Mouse (Mus musculus): ENCODE measurements around the gene Adcy2. TPM values are rescaled to one million over a fixed set of nuclear protein-coding genes. Genes with fewer than 3 reads are reported as not detected.

The Adcy2 gene
- total and polyA plus RNA-seq, 3 experiments: not detected

DNA sequence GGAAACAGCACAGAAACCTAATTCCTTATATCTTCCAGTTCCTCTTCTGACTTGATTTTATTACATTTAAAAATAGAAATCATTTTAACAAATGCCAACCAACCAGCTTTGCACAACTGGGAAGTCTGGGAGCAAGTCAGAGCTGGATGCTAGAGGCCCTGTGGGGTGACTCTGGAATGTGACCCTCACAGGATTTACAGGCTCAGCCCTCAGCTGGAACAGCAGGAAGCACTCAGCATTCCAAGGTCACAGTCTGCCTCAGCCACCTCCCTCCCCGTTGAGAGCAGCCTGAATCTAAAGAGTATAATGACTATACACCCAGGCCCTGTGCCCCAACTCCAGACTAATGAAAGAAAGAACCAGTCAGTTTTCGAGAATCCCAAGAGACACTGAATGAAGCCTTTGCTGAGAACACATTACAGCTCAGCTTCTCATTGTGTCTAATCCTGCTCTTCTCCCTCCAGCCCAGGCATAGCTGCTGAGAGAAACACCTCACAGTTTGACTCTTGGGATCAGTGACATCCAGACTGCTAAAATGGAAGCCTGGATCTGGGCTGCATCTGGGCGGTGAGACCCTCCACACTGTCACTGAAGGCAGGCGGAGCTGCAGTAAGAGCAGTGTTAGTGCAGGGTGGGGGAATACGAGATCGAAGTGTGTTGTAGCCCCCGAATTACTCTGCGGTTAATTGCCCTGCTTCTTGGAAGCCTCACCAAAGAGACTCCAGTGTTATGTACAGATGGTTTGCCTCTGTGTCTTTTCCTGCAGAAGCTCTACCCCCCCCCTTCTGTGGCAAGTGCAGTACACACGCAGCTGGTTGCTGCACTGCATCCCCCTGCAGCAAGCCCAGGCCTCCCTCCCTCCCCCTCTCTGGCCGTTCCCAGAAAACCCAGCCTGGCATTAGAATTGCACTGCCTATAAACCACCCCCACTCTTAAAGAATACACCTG, 426.1 kb downstream of the Adcy2 start:
- Histone ChIP-seq H3K79me2 (ENCODE audit: control insufficient read depth, insufficient read depth, low read length, poor library complexity) (no peaks in the 10 kb centered on the region), H3K4me3 (ENCODE audit: control insufficient read depth in 1 of 2, insufficient read depth in 1 of 2, low read depth in 2 of 2, low read length in 2 of 2) (no peak overlapping the region), H3K4me1 (ENCODE audit: control insufficient read depth in 1 of 2, insufficient read depth in 2 of 2, low read length in 2 of 2) (no peaks in the 10 kb centered on the region), H3K27me3 (ENCODE audit: control insufficient read depth in 1 of 2, insufficient read depth in 2 of 2, low read length in 2 of 2) (no peaks in the 10 kb centered on the region), H3K27ac (ENCODE audit: control insufficient read depth, low read depth, low read length) (no peak overlapping the region), H3K9me3 (replicated peaks; ENCODE audit: insufficient read depth, low read length) (no peaks in the 10 kb centered on the region), H3K36me3 (ENCODE audit: control insufficient read depth in 1 of 2, insufficient read depth in 2 of 2, low read length in 2 of 2) (peaks cover 0 to 4% of the 10 kb centered on the region in 2 experiments; a peak in 1 of 4 replicates), H3K9ac (ENCODE audit: control insufficient read depth, low read depth, low read length, poor library complexity, severe bottlenecking) (no peak overlapping the region)
- TF ChIP-seq MYB (IDR thresholded peaks at IDR 0.05; ENCODE audit: low read depth, low read length) (no peak), ZKSCAN1 (IDR thresholded peaks at IDR 0.05; ENCODE audit: low read depth, low read length) (no peak), CHD2 (IDR thresholded peaks at IDR 0.05; ENCODE audit: low read length) (no peak), POLR2AphosphoS2 (IDR thresholded peaks at IDR 0.05; ENCODE audit: low read length) (no peak), CTCF (IDR thresholded peaks at IDR 0.05 in 2 of 3, conservative IDR thresholded peaks at IDR 0.05 in 1 of 3; ENCODE audit: control insufficient read depth in 1 of 3, insufficient read depth in 1 of 3, low read depth in 2 of 3, low read length in 3 of 3, poor library complexity in 1 of 3, severe bottlenecking in 1 of 3) (no peak), E2F4 (IDR thresholded peaks at IDR 0.05; ENCODE audit: borderline replicate concordance, low read depth, low read length) (no peak), NRF1 (IDR thresholded peaks at IDR 0.05; ENCODE audit: insufficient read depth, low read depth, low read length, poor library complexity, severe bottlenecking) (no peak), TBP (IDR thresholded peaks at IDR 0.05; ENCODE audit: low read depth, low read length) (no peak), TCF12 (IDR thresholded peaks at IDR 0.05; ENCODE audit: low read depth, low read length) (no peak), MAZ (IDR thresholded peaks at IDR 0.05; ENCODE audit: low read depth, low read length) (no peak), MAX (IDR thresholded peaks at IDR 0.05; ENCODE audit: low read length) (no peak)
- no peak for DNase-seq (ENCODE audit: low read depth, low spot score)

DNA sequence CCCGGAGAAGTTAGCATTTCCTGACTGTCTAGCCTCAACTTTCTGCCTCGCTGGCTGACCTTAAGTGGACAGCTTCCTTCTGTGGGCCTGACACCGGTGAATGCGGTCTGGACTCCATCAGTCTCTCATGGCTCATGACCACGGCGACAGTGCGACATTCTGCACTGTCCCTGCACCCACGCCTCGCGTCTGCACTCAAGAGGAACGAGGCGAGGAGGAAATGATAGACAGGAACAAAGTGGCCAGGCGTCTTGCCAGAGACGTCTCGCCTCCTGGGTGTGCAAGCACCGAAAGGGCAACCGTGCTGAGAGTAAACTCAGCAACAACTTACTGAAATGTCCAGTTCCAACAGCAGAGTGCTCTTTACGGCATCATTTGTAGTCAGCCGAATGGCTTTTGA, 427.1 kb downstream of the Adcy2 start:
- Histone ChIP-seq H3K4me1 (ENCODE audit: control insufficient read depth in 1 of 2, insufficient read depth in 2 of 2, low read length in 2 of 2) (no peaks in the 10 kb centered on the region), H3K27me3 (ENCODE audit: control insufficient read depth in 1 of 2, insufficient read depth in 2 of 2, low read length in 2 of 2) (no peaks in the 10 kb centered on the region), H3K79me2 (ENCODE audit: control insufficient read depth, insufficient read depth, low read length, poor library complexity) (no peaks in the 10 kb centered on the region), H3K9me3 (replicated peaks; ENCODE audit: insufficient read depth, low read length) (no peaks in the 10 kb centered on the region), H3K9ac (ENCODE audit: control insufficient read depth, low read depth, low read length, poor library complexity, severe bottlenecking) (no peak overlapping the region), H3K4me3 (ENCODE audit: control insufficient read depth in 1 of 2, insufficient read depth in 1 of 2, low read depth in 2 of 2, low read length in 2 of 2) (no peak overlapping the region), H3K27ac (ENCODE audit: control insufficient read depth, low read depth, low read length) (no peak overlapping the region), H3K36me3 (ENCODE audit: control insufficient read depth in 1 of 2, insufficient read depth in 2 of 2, low read length in 2 of 2) (peaks cover 0 to 7% of the 10 kb centered on the region in 2 experiments; a peak in 2 of 4 replicates)
- TF ChIP-seq MYC (IDR thresholded peaks at IDR 0.05; ENCODE audit: low read depth, low read length): no peak
- TF ChIP-seq RAD21 (IDR thresholded peaks at IDR 0.05; ENCODE audit: low read depth, low read length): no peak
- no peak for TF ChIP-seq NRF1 (IDR thresholded peaks at IDR 0.05; ENCODE audit: insufficient read depth, low read depth, low read length, poor library complexity, severe bottlenecking)
- TF ChIP-seq TCF12 (IDR thresholded peaks at IDR 0.05; ENCODE audit: low read depth, low read length): no peak
- no peak for TF ChIP-seq UBTF (IDR thresholded peaks at IDR 0.05; ENCODE audit: borderline replicate concordance, insufficient read depth, low read depth, low read length)
- no peak for TF ChIP-seq ZC3H11A (IDR thresholded peaks at IDR 0.05; ENCODE audit: low read depth, low read length)
- no peak for TF ChIP-seq ELF1 (IDR thresholded peaks at IDR 0.05; ENCODE audit: low read depth, low read length)
- no peak for TF ChIP-seq POLR2A (IDR thresholded peaks at IDR 0.05; ENCODE audit: control insufficient read depth in 1 of 2, insufficient read depth in 1 of 2, low read depth in 1 of 2, low read length in 2 of 2, poor library complexity in 1 of 2)
- TF ChIP-seq ZNF384 (IDR thresholded peaks at IDR 0.05; ENCODE audit: low read depth, low read length): no peak
- no peak for TF ChIP-seq MEF2A (IDR thresholded peaks at IDR 0.05; ENCODE audit: extremely low read depth, insufficient replicate concordance, low read depth, low read length, poor library complexity, severe bottlenecking)
- no peak for TF ChIP-seq MXI1 (IDR thresholded peaks at IDR 0.05; ENCODE audit: low read depth, low read length)
- TF ChIP-seq MAX (IDR thresholded peaks at IDR 0.05; ENCODE audit: low read length): no peak
- no peak for TF ChIP-seq MYB (IDR thresholded peaks at IDR 0.05; ENCODE audit: low read depth, low read length)
- TF ChIP-seq GATA1 (IDR thresholded peaks at IDR 0.05; ENCODE audit: low read depth, low read length): no peak
- no peak for TF ChIP-seq ZMIZ1 (IDR thresholded peaks at IDR 0.05; ENCODE audit: low read depth, low read length)
- no peak for TF ChIP-seq HCFC1 (IDR thresholded peaks at IDR 0.05; ENCODE audit: low read depth, low read length)
- TF ChIP-seq CHD1 (IDR thresholded peaks at IDR 0.05; ENCODE audit: low read depth, low read length): no peak
- no peak for DNase-seq (ENCODE audit: low read depth, low spot score)

Data from MEL (cell line).